Mouse (Mus musculus) E14TG2a.4 (cell line): ENCODE data around the gene Olfr655.

ENCODE experiments used
- H3K27me3 ChIP-seq: 2 replicates; pipeline ENCODE4 v1.6.1; 2014; ENCODE audit warnings: low read length, control low read depth; ENCODE audit not compliant: insufficient read depth
- H3K36me3 ChIP-seq: 2 replicates; pipeline ENCODE4 v1.6.1; 2014; ENCODE audit warnings: low read length, control low read depth; ENCODE audit not compliant: insufficient read depth
- H3K4me1 ChIP-seq: replicated peaks from 2 replicates; pipeline ENCODE4 v1.6.1; 2014; ENCODE audit warnings: low read depth, low read length, control low read depth
- H3K4me3 ChIP-seq: replicated peaks from 2 replicates; pipeline ENCODE4 v1.5.1; 2014; ENCODE audit warnings: mild to moderate bottlenecking, low read length
- H3K9me3 ChIP-seq: 2 replicates; pipeline ENCODE4 v1.6.1; 2014; ENCODE audit warnings: low read length, control low read depth
- CTCF ChIP-seq: conservative IDR thresholded peaks from 2 replicates; pipeline ENCODE4 v1.5.1; 2014; ENCODE audit warnings: low read length
- NANOG ChIP-seq: IDR thresholded peaks from 2 replicates; pipeline ENCODE4 v1.6.1; 2014; ENCODE audit warnings: borderline replicate concordance, low read length, mixed read lengths
- POU5F1 ChIP-seq: IDR thresholded peaks from 2 replicates; pipeline ENCODE4 v1.6.1; 2014; ENCODE audit warnings: low read length, borderline replicate concordance

Gene Olfr655

DNA sequence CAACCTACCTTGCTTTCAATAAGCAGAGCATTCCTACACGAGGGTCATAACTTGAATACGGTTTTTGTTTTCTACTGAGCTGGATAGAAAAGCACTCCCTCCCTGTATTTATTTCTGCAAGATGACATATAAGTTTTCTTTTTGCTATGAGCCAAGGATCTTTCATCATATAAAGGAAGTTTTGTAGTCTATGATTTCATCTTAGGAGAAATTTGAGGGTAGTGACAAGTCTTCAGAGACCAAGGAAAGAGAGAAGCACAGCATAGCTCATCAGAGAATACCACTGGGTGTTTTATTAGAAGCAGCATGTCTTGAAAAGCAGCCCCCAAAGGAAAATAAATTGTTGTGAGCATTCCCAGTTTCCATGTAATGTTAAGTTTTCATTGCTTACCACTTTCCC, at the start of gene Olfr655:
Gene Olfr655, minus strand, starts transcription at position 101 of the 400 bp plus-strand sequence.
- Histone ChIP-seq H3K9me3 (no peaks in the 10 kb centered on the region), H3K4me1 (no peaks in the 10 kb centered on the region), H3K4me3 (no peak within 1 kb of the TSS), H3K27me3 (no peaks in the 10 kb centered on the region), H3K36me3 (no peaks in the 10 kb centered on the region)
- TF ChIP-seq CTCF (no peak), NANOG (no peak), POU5F1 (no peak)

DNA sequence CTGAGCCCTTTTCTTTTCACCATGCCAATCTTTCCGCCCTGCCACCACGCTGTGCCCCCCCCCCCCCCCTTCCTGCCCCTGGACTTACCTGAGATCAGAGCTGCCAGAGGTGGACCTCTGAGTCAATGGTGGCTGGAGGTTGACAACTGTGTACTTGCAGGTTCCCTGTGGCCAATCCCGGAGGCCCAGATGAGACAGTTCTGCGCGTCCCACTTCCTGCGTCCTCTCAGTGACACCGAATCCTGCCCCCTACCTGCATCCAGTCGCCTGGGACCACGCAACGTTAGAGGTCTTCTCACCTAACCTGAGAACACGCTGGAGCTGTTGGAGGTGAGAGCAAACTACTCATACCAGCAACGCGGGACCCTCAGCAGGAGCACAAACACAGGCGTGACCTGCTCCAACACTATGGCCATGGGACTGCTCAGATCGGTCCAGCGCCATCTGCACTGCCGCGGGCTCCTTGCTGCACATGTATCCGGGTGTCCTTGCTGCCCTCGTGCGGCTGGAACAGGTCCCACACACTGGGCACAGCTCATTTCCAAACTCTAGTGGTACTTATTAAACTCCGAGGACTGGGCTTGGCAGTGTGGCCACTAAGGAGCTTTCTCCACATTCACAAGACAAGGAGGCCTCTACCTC, 45.4 kb upstream of the Olfr655 start, which contains the start of gene Olfr658:
Gene Olfr658, minus strand, starts transcription at position 465 of the 642 bp plus-strand sequence.
- Histone ChIP-seq H3K9me3 (no peaks in the 10 kb centered on the region), H3K4me1 (no peaks in the 10 kb centered on the region), H3K4me3 (peak within 1 kb of the TSS; percentile 71), H3K36me3 (no peaks in the 10 kb centered on the region), H3K27me3 (no peaks in the 10 kb centered on the region)
- TF ChIP-seq CTCF (peak; percentile 23; the same call in 1 of the 2 replicates), NANOG (no peak)

DNA sequence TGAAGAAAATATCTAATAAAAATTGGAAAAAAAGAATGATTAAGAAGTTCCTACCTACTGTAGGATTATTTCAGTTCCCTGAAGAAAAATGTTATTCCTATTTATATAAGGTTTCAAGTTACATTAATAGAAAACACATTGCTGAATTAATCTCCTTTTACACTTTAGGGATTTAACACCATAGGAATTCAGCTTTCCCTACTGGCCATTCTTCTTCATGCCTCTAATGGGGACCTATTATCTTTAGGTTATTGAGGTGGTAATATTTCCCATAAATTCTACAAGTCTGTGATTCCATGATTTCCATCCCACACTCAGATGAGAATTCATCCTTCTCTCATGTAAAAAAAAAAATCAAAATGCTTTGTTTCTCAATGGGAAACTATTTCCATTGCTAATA, 22.9 kb upstream of the Olfr655 start, which contains the start of gene Olfr657:
Gene Olfr657, plus strand, starts transcription at position 301 of the 400 bp plus-strand sequence.
- TF ChIP-seq POU5F1: no peak
- no peak for TF ChIP-seq NANOG
- no peak for TF ChIP-seq CTCF
- Histone ChIP-seq H3K4me1 (no peaks in the 10 kb centered on the region), H3K36me3 (no peaks in the 10 kb centered on the region), H3K9me3 (no peaks in the 10 kb centered on the region), H3K27me3 (no peaks in the 10 kb centered on the region), H3K4me3 (no peak within 1 kb of the TSS)

DNA sequence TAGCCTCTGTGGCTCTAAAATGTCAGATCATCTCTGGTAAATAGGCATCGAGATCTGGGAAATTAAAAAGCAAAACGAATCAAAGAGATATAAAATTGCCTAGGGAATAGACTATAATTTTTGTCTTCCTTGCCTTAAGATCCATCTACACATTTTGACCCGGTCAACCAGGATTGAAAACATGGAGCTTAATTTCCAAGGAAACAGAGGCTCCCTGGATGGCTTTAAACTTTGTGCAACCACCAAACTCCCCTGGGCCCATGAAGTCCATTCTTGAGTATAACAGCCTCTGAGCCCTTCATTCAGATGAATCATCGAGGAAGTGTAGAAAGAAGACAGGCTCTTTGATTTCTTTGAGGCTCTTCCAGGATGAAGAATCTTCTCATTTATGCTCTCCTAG, 12.1 kb upstream of the Olfr655 start, which contains the start of gene Olfr656:
Gene Olfr656, plus strand, starts transcription at position 301 of the 400 bp plus-strand sequence.
- H3K4me3 ChIP-seq: no peak within 1 kb of the TSS
- no peaks in the 10 kb centered on the region for H3K36me3 ChIP-seq
- no peaks in the 10 kb centered on the region for H3K4me1 ChIP-seq
- TF ChIP-seq CTCF: no peak
- no peak for TF ChIP-seq NANOG
- TF ChIP-seq POU5F1: no peak
- H3K27me3 ChIP-seq: no peaks in the 10 kb centered on the region
- no peaks in the 10 kb centered on the region for H3K9me3 ChIP-seq

DNA sequence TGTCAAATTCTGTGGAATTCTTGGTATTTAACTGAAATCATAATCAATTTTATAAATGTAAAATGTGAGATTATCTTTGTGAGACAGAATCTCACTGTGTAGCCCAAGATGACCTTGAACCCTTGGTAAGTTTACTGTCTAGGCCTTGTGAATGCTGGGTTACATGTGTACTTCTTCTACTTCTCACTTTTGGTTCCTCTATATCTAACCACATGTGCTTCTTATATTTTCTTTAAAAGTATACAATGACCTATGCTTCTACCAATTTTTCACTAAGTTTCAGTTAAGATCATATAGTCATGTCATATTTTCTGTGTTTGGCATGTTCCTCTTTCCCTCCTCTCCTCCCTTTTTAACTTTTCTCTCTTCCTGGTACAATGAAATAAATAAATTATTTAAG, 3.1 kb upstream of the Olfr655 start:
- Histone ChIP-seq H3K36me3 (no peaks in the 10 kb centered on the region), H3K4me3 (no peak overlapping the region), H3K9me3 (no peaks in the 10 kb centered on the region), H3K27me3 (no peaks in the 10 kb centered on the region), H3K4me1 (no peaks in the 10 kb centered on the region)
- TF ChIP-seq CTCF (no peak), NANOG (no peak), POU5F1 (no peak)

DNA sequence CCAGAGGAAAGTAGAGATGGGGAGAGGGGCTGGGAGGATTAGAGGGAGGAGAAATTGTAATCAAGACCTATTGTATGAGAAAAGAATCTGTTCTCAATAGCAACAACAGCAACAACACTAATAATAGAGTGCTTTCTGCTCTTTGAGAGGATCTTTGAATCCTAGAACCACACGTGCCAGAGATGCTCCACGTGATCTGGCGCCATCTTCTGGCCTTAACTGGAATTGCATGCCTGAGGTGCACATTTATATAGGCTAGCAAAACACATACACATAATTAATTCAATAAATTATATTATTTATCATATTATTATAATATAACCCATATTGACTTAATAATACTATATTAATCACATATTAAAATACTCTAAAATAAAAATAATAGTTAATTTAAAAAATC, 1.6 kb upstream of the Olfr655 start:
- Histone ChIP-seq H3K9me3 (no peaks in the 10 kb centered on the region), H3K4me1 (no peaks in the 10 kb centered on the region), H3K27me3 (no peaks in the 10 kb centered on the region), H3K36me3 (no peaks in the 10 kb centered on the region), H3K4me3 (no peak overlapping the region)
- TF ChIP-seq CTCF: peak; percentile 98
- no peak for TF ChIP-seq POU5F1

- no peak overlapping the region for H3K4me3 ChIP-seq
- no peaks in the 10 kb centered on the region for H3K4me1 ChIP-seq
- H3K27me3 ChIP-seq: no peaks in the 10 kb centered on the region
- H3K36me3 ChIP-seq: no peaks in the 10 kb centered on the region
- TF ChIP-seq NANOG (no peak), CTCF (no peak), POU5F1 (no peak)
- no peaks in the 10 kb centered on the region for H3K9me3 ChIP-seq
Observed at GRCm38 (mm10) chr7:104588274-104588673, 13.3 kb downstream of the Olfr655 start.

GRCm38 (mm10) chr7:104586725-104587124, 14.9 kb downstream of the Olfr655 start, which contains the start of gene Olfr654:
TSS of gene Olfr654 (plus strand) at chr7:104587025.
- Histone ChIP-seq H3K36me3 (no peaks in the 10 kb centered on the region), H3K27me3 (no peaks in the 10 kb centered on the region), H3K4me3 (no peak within 1 kb of the TSS), H3K9me3 (no peaks in the 10 kb centered on the region), H3K4me1 (no peaks in the 10 kb centered on the region)
- TF ChIP-seq NANOG (no peak), CTCF (no peak), POU5F1 (no peak)

DNA sequence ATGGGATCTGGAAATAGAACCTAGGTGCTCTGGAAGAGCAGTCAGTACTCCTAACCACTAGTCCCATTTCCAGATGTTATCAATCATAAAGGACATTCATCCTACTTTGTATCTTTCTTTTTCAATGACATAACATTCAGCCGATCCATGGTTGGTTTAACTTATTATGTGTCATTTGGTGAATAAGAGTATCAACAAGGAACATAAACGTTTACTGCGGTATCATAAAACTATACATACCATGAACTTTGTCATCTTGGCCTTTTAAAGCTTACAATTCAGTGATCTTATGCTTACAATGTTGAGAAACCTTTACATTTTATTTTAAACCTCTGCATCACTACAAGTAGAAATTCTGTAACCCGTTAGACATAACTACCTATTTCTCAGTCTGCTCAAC, 20.1 kb downstream of the Olfr655 start:
- Histone ChIP-seq H3K9me3 (no peaks in the 10 kb centered on the region), H3K4me1 (no peaks in the 10 kb centered on the region), H3K36me3 (no peaks in the 10 kb centered on the region), H3K4me3 (no peak overlapping the region), H3K27me3 (no peaks in the 10 kb centered on the region)
- TF ChIP-seq POU5F1: no peak
- no peak for TF ChIP-seq NANOG
- TF ChIP-seq CTCF: no peak
